Mouse (Mus musculus) embryonic fibroblast, embryonic 13.5 days (primary cell): Measurements from ENCODE around the gene Bmpr1b.

ENCODE experiments used
- CTCF ChIP-seq: IDR thresholded peaks from 2 replicates; pipeline ENCODE4 v1.5.1; 2011; ENCODE audit warnings: mild to moderate bottlenecking, control low read depth, low read length, moderate library complexity, borderline replicate concordance; ENCODE audit not compliant: insufficient read depth
- POLR2A ChIP-seq: IDR thresholded peaks from 2 replicates; pipeline ENCODE4 v1.6.1; 2011; ENCODE audit warnings: low read depth, mild to moderate bottlenecking, control low read depth, low read length, moderate library complexity

- TF ChIP-seq CTCF, result no peak
- no peak for TF ChIP-seq POLR2A
Observed at GRCm38 (mm10) chr3:142104027-142104805, 65.0 kb downstream of the Bmpr1b start.
